Mouse (Mus musculus) limb, embryonic 11.5 days (tissue): ENCODE results near the gene Sucla2. TPM values are rescaled to one million over a fixed set of nuclear protein-coding genes. Genes with fewer than 3 reads are reported as not detected.
A peak's percentile ranks its signal among the peaks of the same experiment; 100 is the strongest.

Experiments
- ATAC-seq: fragments of 200-750 bp; cut with Nextera tagmentation; 2 replicates; pipeline ENCODE4 v1.8.0; 2017; ENCODE audit warnings: low read depth; ENCODE audit not compliant: insufficient number of reproducible peaks, low FRiP score, low TSS enrichment
- DNase-seq: peaks from one replicate; pipeline ENCODE4 v3.0.0-alpha.2; 2015; ENCODE audit warnings: low spot score
- H3K27ac ChIP-seq: fragments of 300-500 bp; sonication (generic); replicated peaks from 2 replicates; pipeline ENCODE4 v1.5.1; 2014; ENCODE audit warnings: low read depth, mild to moderate bottlenecking, low read length
- H3K27me3 ChIP-seq: fragments of 300-500 bp; sonication (generic); 2 replicates; pipeline ENCODE4 v1.6.1; 2014; ENCODE audit warnings: mild to moderate bottlenecking, low read length, mixed read lengths; ENCODE audit not compliant: control insufficient read depth, insufficient read depth
- H3K36me3 ChIP-seq: fragments of 300-500 bp; sonication (generic); 2 replicates; pipeline ENCODE4 v1.6.1; 2014; ENCODE audit warnings: mild to moderate bottlenecking, low read length, moderate library complexity, mixed read lengths; ENCODE audit not compliant: control insufficient read depth, insufficient read depth
- H3K4me1 ChIP-seq: fragments of 300-500 bp; sonication (generic); 2 replicates; pipeline ENCODE4 v1.6.1; 2014; ENCODE audit warnings: low read length, mixed read lengths; ENCODE audit not compliant: control insufficient read depth, insufficient read depth
- H3K4me2 ChIP-seq: fragments of 300-500 bp; sonication (generic); 2 replicates; pipeline ENCODE4 v1.6.1; 2014; ENCODE audit warnings: low read depth, mild to moderate bottlenecking, moderate library complexity; ENCODE audit not compliant: severe bottlenecking
- H3K4me3 ChIP-seq: fragments of 300-500 bp; sonication (generic); 2 replicates; pipeline ENCODE4 v1.5.1; 2014; ENCODE audit warnings: low read depth, low read length
- H3K9ac ChIP-seq: fragments of 300-500 bp; sonication (generic); 2 replicates; pipeline ENCODE4 v1.6.1; 2014; ENCODE audit warnings: mild to moderate bottlenecking, low read length
- H3K9me3 ChIP-seq: fragments of 300-500 bp; sonication (generic); 2 replicates; pipeline ENCODE4 v1.6.1; 2016; ENCODE audit warnings: low read length; ENCODE audit not compliant: control insufficient read depth
- WGBS: fragments of 180-500 bp; shearing (Covaris S2); extraction: QIAGEN DNeasy Blood & Tissue Kit; methylation state at CpG from one replicate; pipeline ENCODE4 v1.1.7; 2014; 5-methylcytosine and 5-hydroxymethylcytosine counted together
- polyA plus RNA-seq: library from polyadenylated mRNA; unstranded; fragments of >200 nt; fragmentation: Nextera tagmentation; extraction: Ambion mirVana; gene quantifications from 2 replicates; pipeline ENCODE4 v1.2.1, GENCODE M21; 2014

Sucla2 gene
- polyA plus RNA-seq = 107 and 109 TPM in 2 replicates

DNA sequence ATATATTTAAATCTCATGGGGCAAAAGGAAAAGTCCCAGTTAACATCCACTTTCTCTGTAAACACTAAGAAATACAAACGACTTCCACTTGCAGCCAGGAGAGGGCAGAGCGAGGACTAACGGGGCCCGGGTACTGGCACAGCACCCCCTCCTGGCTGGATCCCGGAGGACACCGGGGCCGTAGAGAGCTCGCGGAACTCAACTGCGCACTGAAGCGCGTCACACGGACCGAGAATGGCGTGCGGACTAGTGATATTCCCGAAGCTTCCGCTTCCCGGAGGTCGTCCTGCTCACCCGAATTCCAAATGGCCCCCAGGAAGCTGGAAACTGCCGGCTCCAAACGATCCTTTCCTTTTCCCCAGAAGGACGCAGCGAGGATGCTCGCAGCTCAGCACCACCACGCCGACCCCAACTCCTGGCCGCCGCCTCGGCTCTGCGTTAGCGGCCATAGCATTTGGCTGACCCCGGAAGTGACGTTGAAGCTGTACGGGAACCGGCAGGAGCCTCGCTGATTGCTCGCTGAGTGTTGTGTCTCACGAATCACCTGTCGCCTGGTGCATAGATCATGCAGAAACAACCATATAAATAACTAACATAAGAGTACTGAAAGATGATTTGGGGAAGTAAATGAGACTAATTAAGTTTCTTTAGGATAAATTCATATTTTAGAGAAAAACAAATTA lies at the start of gene Sucla2:
Gene Sucla2, plus strand, starts transcription at position 554 of the 683 bp plus-strand sequence.
- Histone ChIP-seq H3K36me3 (no peaks in the 10 kb centered on the region), H3K27ac (peak within 1 kb of the TSS; percentile 65; the same call in 1 of the 2 replicates), H3K9me3 (no peaks in the 10 kb centered on the region), H3K4me3 (peak within 1 kb of the TSS; percentile 45), H3K4me1 (no peaks in the 10 kb centered on the region), H3K27me3 (no peaks in the 10 kb centered on the region), H3K9ac (peak within 1 kb of the TSS; percentile 60), H3K4me2 (no peak within 1 kb of the TSS; the same call in 1 of the 2 replicates)
- ATAC-seq (peak; percentile 99), DNase-seq (peak; percentile 96)
- under 1% methylated on average over 38 of the region's 41 CpGs for WGBS

DNA sequence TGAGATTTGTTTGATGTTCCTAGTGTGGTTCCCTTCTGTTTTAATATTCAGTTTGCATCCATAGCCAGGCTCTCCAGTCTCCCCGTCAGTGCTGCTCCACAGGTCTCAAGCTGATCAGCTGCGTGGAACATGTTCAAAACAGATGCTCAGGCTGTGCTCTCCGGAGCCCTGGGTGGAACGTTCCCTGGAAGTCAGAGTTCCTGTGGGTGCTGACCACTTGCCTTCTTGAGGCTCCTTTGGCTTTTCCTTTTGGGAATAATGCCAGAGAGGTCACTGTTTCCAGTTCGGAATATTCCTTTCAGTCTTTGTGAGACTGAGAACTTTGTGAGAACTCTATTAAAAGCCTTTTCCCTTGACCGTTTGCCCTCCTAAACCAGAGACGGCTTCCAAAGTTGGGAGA lies 49.6 kb upstream of the Sucla2 start:
- 74% methylated on average over 7 of the region's 7 CpGs for WGBS
- Histone ChIP-seq H3K36me3 (no peaks in the 10 kb centered on the region), H3K9ac (no peak overlapping the region), H3K4me3 (no peak overlapping the region), H3K4me2 (no peak overlapping the region), H3K4me1 (0 out of 2 replicates have a peak, but pooled peaks cover 7% of the 10 kb centered on the region), H3K9me3 (no peaks in the 10 kb centered on the region), H3K27me3 (no peaks in the 10 kb centered on the region), H3K27ac (no peak overlapping the region)
- DNase-seq = no peak
- ATAC-seq = no peak

DNA sequence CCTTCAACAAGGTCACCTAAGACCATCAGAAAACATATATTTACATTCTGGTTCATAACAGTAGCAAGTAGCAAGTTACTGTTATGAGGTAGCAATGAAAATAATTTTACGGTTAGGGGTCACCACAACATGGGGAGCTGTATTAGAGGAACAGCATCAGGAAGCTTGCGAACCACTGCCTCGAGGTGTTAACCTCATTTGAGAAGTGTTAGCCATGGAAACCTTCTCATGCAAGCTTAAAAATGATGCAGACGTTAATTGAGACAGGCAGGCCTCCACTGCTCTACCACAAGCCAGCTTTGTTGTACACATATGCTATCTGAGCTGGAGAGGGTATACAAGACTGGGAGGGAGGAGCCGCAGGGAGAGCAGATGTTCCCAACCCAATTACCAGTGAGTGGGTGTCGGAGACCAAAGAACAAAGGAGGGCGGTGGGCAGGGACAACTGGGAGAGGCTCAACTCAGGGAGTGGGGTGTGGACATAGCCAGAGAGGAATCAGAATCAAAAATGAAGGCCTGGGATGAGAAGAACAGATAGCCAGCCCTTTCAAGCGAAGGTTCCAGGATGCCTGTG lies 48.7 kb upstream of the Sucla2 start:
- Histone ChIP-seq H3K9me3 (no peaks in the 10 kb centered on the region), H3K36me3 (no peaks in the 10 kb centered on the region), H3K4me3 (no peak overlapping the region), H3K4me1 (0 out of 2 replicates have a peak, but pooled peaks cover 7% of the 10 kb centered on the region), H3K27ac (no peak overlapping the region), H3K27me3 (no peaks in the 10 kb centered on the region), H3K9ac (no peak overlapping the region), H3K4me2 (no peak overlapping the region)
- DNase-seq (no peak), ATAC-seq (no peak)
- 75% methylated on average over 8 of the region's 8 CpGs for WGBS

DNA sequence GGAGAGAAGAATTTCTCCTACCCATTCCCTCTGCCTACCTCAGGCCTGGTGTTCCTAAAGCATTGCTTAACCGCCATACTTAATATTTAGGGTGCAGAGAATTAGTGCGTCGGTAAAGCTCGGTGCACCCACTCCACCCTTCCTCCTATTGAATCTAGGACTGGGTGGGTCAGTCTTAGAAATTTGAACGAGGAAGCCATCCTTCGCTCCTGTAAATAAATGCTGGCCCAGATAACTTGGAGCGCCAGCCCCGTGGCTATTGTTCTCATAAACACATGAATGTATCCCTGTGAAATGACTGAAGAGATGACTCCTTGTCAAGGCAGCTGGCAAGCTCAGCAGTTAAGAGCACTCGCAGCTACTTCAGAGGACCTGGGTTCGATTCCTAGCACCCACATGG lies 48.0 kb upstream of the Sucla2 start:
- no peak overlapping the region for H3K4me3 ChIP-seq
- DNase-seq (no peak), ATAC-seq (no peak)
- H3K9ac ChIP-seq = no peak overlapping the region
- H3K27ac ChIP-seq = no peak overlapping the region
- H3K36me3 ChIP-seq = no peaks in the 10 kb centered on the region
- H3K4me2 ChIP-seq = no peak overlapping the region
- H3K9me3 ChIP-seq = no peaks in the 10 kb centered on the region
- 93% methylated on average over 10 of the region's 10 CpGs for WGBS
- no peaks in the 10 kb centered on the region for H3K27me3 ChIP-seq
- 0 out of 2 replicates have a peak, but pooled peaks cover 7% of the 10 kb centered on the region for H3K4me1 ChIP-seq

DNA sequence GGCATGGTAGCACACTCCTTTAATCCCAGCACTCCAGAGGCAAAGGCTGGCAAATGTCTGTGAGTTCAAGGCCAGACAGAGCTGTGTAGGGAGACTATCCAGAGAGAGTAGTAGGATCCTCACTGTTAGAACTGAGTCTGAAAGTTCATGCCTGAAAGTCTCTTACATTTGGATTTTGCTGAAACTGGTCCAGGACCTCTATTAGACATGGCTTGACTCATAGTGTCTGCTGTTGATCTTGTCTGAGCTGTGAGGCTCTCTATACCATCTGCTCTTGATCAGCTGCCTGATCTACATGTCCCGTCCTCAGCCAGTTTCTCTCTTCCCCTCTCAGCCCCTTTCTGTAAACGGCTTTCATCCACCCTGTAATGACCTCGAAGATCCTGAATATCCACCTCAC lies 46.8 kb upstream of the Sucla2 start:
- H3K4me1 ChIP-seq = 0 out of 2 replicates have a peak, but pooled peaks cover 5% of the 10 kb centered on the region
- no peak overlapping the region for H3K9ac ChIP-seq
- no peak overlapping the region for H3K4me2 ChIP-seq
- no peaks in the 10 kb centered on the region for H3K36me3 ChIP-seq
- no peaks in the 10 kb centered on the region for H3K9me3 ChIP-seq
- no peaks in the 10 kb centered on the region for H3K27me3 ChIP-seq
- no peak overlapping the region for H3K27ac ChIP-seq
- no peak overlapping the region for H3K4me3 ChIP-seq
- WGBS = 66% methylated on average over 3 of the region's 3 CpGs
- ATAC-seq = no peak
- no peak for DNase-seq

DNA sequence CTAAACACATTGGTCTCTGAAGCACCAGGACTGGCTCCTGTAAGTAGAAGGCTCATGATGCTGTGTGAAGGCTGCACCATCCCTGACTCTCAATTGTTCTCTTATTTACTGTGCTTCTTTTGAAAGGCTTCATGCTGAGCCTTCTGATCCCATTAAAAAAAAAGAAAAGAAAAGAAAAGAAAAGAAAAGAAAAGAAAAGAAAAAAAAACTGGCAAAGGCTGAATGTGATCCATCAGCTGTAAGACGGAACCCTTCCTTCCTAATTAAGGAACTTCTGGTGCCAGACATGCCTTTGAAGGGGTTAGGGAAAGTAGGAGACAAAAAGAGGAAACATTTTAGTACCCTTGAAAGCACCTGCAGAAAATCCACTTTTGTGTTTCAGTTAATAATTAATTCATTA lies 45.3 kb upstream of the Sucla2 start:
- Histone ChIP-seq H3K4me2 (no peak overlapping the region), H3K27ac (no peak overlapping the region), H3K4me3 (no peak overlapping the region), H3K9ac (no peak overlapping the region), H3K36me3 (no peaks in the 10 kb centered on the region), H3K4me1 (no peaks in the 10 kb centered on the region), H3K9me3 (no peaks in the 10 kb centered on the region), H3K27me3 (no peaks in the 10 kb centered on the region)
- 61% methylated on average over 1 of the region's 1 CpGs for WGBS
- no peak for ATAC-seq
- no peak for DNase-seq

DNA sequence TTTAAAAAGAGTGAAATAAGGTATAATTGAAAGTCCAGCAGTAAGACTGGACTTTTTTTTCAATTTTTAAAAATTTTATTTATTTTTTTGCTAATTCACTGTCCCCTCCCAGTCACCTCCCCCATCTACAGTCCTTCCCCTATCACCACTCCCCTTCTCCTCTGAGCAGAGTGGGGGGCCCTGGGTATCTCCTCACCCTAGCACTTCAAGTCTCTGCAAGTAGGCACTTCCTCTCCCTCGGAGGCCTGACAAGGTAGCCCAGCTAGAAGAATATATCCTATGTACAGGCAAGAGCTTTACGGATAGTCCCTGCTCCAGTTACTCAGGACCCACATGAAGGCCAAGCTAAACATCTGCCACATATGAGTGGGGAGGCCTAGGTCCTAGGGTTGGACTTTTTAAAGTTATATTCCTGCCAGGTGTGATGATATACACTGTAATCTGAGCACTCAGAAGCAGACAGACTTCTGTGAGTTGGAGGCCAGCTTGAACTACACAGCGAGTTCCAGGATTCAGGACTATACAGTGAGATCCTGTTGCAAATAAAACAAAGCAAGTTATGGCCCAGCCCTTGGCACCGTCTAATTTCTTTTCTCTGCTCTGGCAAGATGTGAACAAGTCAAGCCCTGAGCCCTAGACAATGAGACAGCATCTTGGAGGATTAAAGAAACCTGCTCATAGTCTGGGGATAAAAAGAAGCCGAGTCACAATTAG lies 41.4 kb upstream of the Sucla2 start:
- no peak overlapping the region for H3K4me3 ChIP-seq
- H3K36me3 ChIP-seq = no peaks in the 10 kb centered on the region
- DNase-seq (no peak), ATAC-seq (no peak)
- no peaks in the 10 kb centered on the region for H3K27me3 ChIP-seq
- H3K9me3 ChIP-seq = no peaks in the 10 kb centered on the region
- no peak overlapping the region for H3K4me2 ChIP-seq
- H3K4me1 ChIP-seq = no peaks in the 10 kb centered on the region
- 79% methylated on average over 5 of the region's 5 CpGs for WGBS
- H3K27ac ChIP-seq = no peak overlapping the region
- H3K9ac ChIP-seq = no peak overlapping the region

DNA sequence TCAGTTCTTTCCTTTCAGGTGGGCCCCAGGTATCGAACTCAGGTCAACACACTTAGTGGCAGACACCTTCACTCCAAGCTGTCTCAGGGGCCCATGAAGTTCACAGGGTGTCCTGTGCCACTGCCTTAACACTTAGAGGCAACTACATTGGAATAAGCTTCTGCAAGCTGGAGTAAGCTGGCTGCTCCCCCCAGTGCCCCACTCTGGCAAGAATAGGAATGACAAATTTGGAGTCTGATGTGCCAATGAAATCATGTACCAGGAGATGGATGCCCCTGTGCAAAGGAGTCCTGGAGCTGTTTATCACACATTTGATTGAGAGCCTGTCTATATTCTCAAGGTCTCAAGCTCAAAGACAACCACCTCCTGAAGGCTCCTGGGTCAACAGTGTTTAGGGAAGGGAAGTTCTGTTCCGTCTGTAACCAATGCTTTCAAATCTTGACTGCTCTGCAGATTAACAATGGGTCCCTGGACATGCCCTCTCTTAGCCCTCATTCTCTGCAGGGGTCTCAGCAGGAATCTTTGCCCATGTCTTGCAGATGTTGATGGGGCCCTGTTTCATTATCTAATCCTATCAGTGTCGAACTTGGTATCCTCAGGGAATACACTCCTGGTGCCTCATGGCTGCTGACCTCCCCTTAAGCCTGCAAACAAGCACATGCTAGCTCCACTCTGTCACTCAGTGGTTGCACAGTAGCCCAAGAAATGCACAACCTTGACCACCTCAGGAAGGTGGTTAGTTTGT lies 40.6 kb upstream of the Sucla2 start:
- H3K4me2 ChIP-seq = no peak overlapping the region
- no peak overlapping the region for H3K4me3 ChIP-seq
- no peak overlapping the region for H3K9ac ChIP-seq
- 78% methylated on average over 3 of the region's 3 CpGs for WGBS
- no peaks in the 10 kb centered on the region for H3K4me1 ChIP-seq
- ATAC-seq (no peak), DNase-seq (no peak)
- H3K27ac ChIP-seq = no peak overlapping the region
- H3K36me3 ChIP-seq = no peaks in the 10 kb centered on the region
- no peaks in the 10 kb centered on the region for H3K27me3 ChIP-seq
- no peaks in the 10 kb centered on the region for H3K9me3 ChIP-seq
